Mouse (Mus musculus): ENCODE measurements around the gene Galk2. TPM values are rescaled to one million over a fixed set of nuclear protein-coding genes. Genes with fewer than 3 reads are reported as not detected.
A peak's percentile ranks its signal among the peaks of the same experiment; 100 is the strongest.

Galk2 gene
- polyA plus RNA-seq, 1 experiment: 6.2 TPM

GRCm38 (mm10) chr2:125975808-125976345 lies 117.0 kb downstream of the Galk2 start:
- no peaks in the 10 kb centered on the region for H3K4me1 ChIP-seq (ENCODE audit: control insufficient read depth, insufficient read depth, low read length)
- no peak overlapping the region for H3K4me3 ChIP-seq (replicated peaks; ENCODE audit: control insufficient read depth, low read depth, low read length)
- WGBS: 75% methylated on average over 5 of the region's 5 CpGs
- H3K27ac ChIP-seq (ENCODE audit: control insufficient read depth, insufficient read depth, low read depth, low read length, poor library complexity): no peak overlapping the region
- TF ChIP-seq POLR2A (IDR thresholded peaks at IDR 0.05; ENCODE audit: borderline replicate concordance, control insufficient read depth, low read depth, low read length): no peak
- TF ChIP-seq CTCF (IDR thresholded peaks at IDR 0.05; ENCODE audit: control insufficient read depth, insufficient read depth, low read length): no peak

DNA sequence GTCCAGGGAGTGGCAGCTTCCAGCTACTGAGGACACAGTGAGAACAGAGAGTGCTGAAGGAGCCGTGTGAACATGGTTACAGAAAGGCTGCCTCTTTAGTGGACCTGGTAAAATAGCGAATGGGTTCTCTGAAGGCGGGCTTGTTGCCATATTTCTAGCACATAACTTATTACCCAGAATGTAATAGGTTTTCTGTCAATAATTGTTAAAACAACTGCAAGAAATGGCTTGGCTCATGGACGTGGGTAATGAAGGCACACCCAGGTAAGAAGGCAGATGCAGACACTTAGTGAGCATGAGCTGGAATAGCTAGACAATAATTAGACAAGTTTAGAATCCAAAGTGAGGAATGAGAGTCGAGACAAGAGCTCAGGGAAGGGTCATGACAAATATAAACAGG lies 143.4 kb downstream of the Galk2 start:
- H3K4me1 ChIP-seq (ENCODE audit: control insufficient read depth, insufficient read depth, low read length): no peaks in the 10 kb centered on the region
- no peak overlapping the region for H3K4me3 ChIP-seq (replicated peaks; ENCODE audit: control insufficient read depth, low read depth, low read length)
- no peak for TF ChIP-seq POLR2A (IDR thresholded peaks at IDR 0.05; ENCODE audit: borderline replicate concordance, control insufficient read depth, low read depth, low read length)
- no peak for TF ChIP-seq CTCF (IDR thresholded peaks at IDR 0.05; ENCODE audit: control insufficient read depth, insufficient read depth, low read length)
- no peak overlapping the region for H3K27ac ChIP-seq (ENCODE audit: control insufficient read depth, insufficient read depth, low read depth, low read length, poor library complexity)
- 70% methylated on average over 5 of the region's 5 CpGs for WGBS

- WGBS: 42% methylated on average over 3 of the region's 3 CpGs
- H3K4me3 ChIP-seq (replicated peaks; ENCODE audit: control insufficient read depth, low read depth, low read length): no peak overlapping the region
- no peaks in the 10 kb centered on the region for H3K4me1 ChIP-seq (ENCODE audit: control insufficient read depth, insufficient read depth, low read length)
- TF ChIP-seq POLR2A (IDR thresholded peaks at IDR 0.05; ENCODE audit: borderline replicate concordance, control insufficient read depth, low read depth, low read length) (no peak), CTCF (IDR thresholded peaks at IDR 0.05; ENCODE audit: control insufficient read depth, insufficient read depth, low read length) (peak; percentile 30)
- no peak overlapping the region for H3K27ac ChIP-seq (ENCODE audit: control insufficient read depth, insufficient read depth, low read depth, low read length, poor library complexity)
Observed at GRCm38 (mm10) chr2:126006088-126006487, 147.2 kb downstream of the Galk2 start.

DNA sequence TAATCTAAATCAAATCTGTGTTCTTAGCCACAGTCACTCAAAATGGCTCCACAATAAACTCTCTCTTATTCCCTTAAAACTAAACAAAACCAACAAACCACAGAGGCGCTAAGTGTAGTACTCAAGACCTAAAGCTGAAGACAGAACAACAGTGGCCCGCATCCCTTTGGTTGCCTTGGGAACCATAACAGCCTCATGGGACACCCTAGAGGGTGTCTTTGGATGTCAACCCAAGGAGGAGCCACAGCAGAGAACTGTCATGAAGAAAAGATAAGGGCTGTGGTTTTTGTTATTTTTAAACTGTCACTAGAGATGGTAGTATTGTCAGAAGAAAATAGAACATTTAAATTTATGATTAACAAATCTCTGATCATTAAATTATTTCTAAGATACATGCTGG lies 147.8 kb downstream of the Galk2 start:
- TF ChIP-seq POLR2A (IDR thresholded peaks at IDR 0.05; ENCODE audit: borderline replicate concordance, control insufficient read depth, low read depth, low read length) (no peak), CTCF (IDR thresholded peaks at IDR 0.05; ENCODE audit: control insufficient read depth, insufficient read depth, low read length) (no peak)
- Histone ChIP-seq H3K4me1 (ENCODE audit: control insufficient read depth, insufficient read depth, low read length) (no peaks in the 10 kb centered on the region), H3K4me3 (replicated peaks; ENCODE audit: control insufficient read depth, low read depth, low read length) (no peak overlapping the region), H3K27ac (ENCODE audit: control insufficient read depth, insufficient read depth, low read depth, low read length, poor library complexity) (no peak overlapping the region)
- WGBS: 68% methylated on average over 2 of the region's 2 CpGs

DNA sequence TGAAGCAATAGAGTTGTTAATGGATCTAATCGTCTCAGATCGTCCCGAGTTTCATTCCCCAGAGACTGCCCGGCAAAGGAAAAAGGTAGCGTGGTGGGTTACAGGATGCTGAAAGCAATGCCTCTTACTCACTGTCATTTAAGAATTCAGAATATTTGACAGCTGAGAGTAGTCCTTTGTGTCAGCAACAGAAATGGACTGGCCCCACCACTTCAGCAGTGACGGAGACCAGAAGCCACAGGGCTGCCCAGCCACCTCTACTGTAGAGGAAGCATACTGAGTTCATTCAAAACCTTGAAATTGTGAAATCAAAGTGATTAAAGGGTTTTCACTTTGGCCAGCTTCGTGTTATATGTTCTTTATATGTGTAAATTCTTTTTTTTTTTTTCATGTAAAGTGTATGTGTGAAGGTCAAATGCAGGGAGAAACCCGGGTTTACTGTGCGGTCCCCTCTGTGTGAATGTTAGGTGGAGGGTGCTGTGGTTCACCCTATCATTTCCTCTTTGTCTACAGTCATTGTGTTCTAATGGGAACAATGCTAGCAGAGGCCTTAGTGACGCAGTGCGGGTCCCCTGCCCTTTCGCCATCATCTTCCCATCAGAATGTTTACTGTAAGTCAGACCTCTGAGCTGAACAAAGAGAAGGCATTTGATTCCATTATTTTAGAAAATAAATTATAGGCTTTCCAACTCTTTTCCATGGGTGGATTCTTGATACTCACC lies 156.2 kb downstream of the Galk2 start:
- WGBS: 43% methylated on average over 12 of the region's 12 CpGs
- Histone ChIP-seq H3K4me1 (ENCODE audit: control insufficient read depth, insufficient read depth, low read length) (no peaks in the 10 kb centered on the region), H3K4me3 (replicated peaks; ENCODE audit: control insufficient read depth, low read depth, low read length) (no peak overlapping the region), H3K27ac (ENCODE audit: control insufficient read depth, insufficient read depth, low read depth, low read length, poor library complexity) (no peak overlapping the region)
- TF ChIP-seq POLR2A (IDR thresholded peaks at IDR 0.05; ENCODE audit: borderline replicate concordance, control insufficient read depth, low read depth, low read length) (no peak), CTCF (IDR thresholded peaks at IDR 0.05; ENCODE audit: control insufficient read depth, insufficient read depth, low read length) (no peak)

GRCm38 (mm10) chr2:126015763-126016473 lies 157.0 kb downstream of the Galk2 start:
- no peak for TF ChIP-seq POLR2A (IDR thresholded peaks at IDR 0.05; ENCODE audit: borderline replicate concordance, control insufficient read depth, low read depth, low read length)
- Histone ChIP-seq H3K4me1 (ENCODE audit: control insufficient read depth, insufficient read depth, low read length) (no peaks in the 10 kb centered on the region), H3K4me3 (replicated peaks; ENCODE audit: control insufficient read depth, low read depth, low read length) (no peak overlapping the region), H3K27ac (ENCODE audit: control insufficient read depth, insufficient read depth, low read depth, low read length, poor library complexity) (no peak overlapping the region)
- 75% methylated on average over 3 of the region's 3 CpGs for WGBS

- TF ChIP-seq CTCF (IDR thresholded peaks at IDR 0.05; ENCODE audit: control insufficient read depth, insufficient read depth, low read length): no peak
Observed at GRCm38 (mm10) chr2:126031186-126031900, 172.4 kb downstream of the Galk2 start.

More at GRCm38 (mm10) chr2:126031186-126031900, 172.4 kb downstream of the Galk2 start:
- Histone ChIP-seq H3K27ac (ENCODE audit: control insufficient read depth, insufficient read depth, low read depth, low read length, poor library complexity) (no peak overlapping the region), H3K4me1 (ENCODE audit: control insufficient read depth, insufficient read depth, low read length) (peaks cover 2% of the 10 kb centered on the region), H3K4me3 (replicated peaks; ENCODE audit: control insufficient read depth, low read depth, low read length) (no peak overlapping the region)
- WGBS: 65% methylated on average over 8 of the region's 8 CpGs
